Mouse (Mus musculus): ENCODE measurements around the gene Gm6337. TPM values are rescaled to one million over a fixed set of nuclear protein-coding genes. Genes with fewer than 3 reads are reported as not detected.
A peak's percentile ranks its signal among the peaks of the same experiment; 100 is the strongest.
"Not testable (repeated sequence)": the region's sequence is repeated elsewhere in the genome, so short reads cannot be mapped to it uniquely, and the experiment has no call there.

Gm6337 gene
- not detected for total RNA-seq (2021)
- long read RNA-seq, experiment 1: 0 reads
- long read RNA-seq, experiment 2: 0 reads

GRCm38 (mm10) chr14:6058167-6058566, at the start of gene Gm6337:
Gene Gm6337 (minus strand): TSS chr14:6058267.
- not testable (repeated sequence) for DNase-seq

GRCm38 (mm10) chr14:6107500-6107899, 49.4 kb upstream of the Gm6337 start:
- DNase-seq: peak in 1 of 2 experiments; percentile 0

- DNase-seq: not testable (repeated sequence)
These were observed 35.8 kb upstream of the Gm6337 start, which contains the start of gene Gm8206 for GRCm38 (mm10) chr14:6093842-6094241. Gene Gm8206 (minus strand): TSS chr14:6093942.

Other genes starting within 250 kb of the Gm6337 start
- not detected for gene Gm3424, start 227.9 kb downstream of the Gm6337 start, total RNA-seq (2021)
- gene Gm8237, start 177.9 kb downstream of the Gm6337 start, total RNA-seq (2021): under 1 TPM; 0.18 to 0.22 TPM
- gene Gm3248, start 96.5 kb downstream of the Gm6337 start, total RNA-seq (2021): under 1 TPM in 1 of 2 experiments, not detected in 1; 0.37 TPM
- not detected for gene Gm3453, start 79.1 kb downstream of the Gm6337 start, total RNA-seq (2021)
- gene Gm8206, start 35.7 kb upstream of the Gm6337 start, total RNA-seq (2021): under 1 TPM in 1 of 2 experiments, not detected in 1; 0.18 TPM
- gene Gm3468, start 50.4 kb upstream of the Gm6337 start, total RNA-seq (2021): not detected
- gene Gm3476, start 67.5 kb upstream of the Gm6337 start, total RNA-seq (2021): not detected
- gene Gm21560, start 161.0 kb upstream of the Gm6337 start, total RNA-seq (2021): under 1 TPM in 1 of 2 experiments, not detected in 1; 0.27 TPM
- gene Gm3411, start 229.0 kb upstream of the Gm6337 start, total RNA-seq (2021): not detected
- gene Gm21103, start 246.6 kb upstream of the Gm6337 start, total RNA-seq (2021): not detected